Mouse (Mus musculus) fibroblast of lung, adult 2 months (primary cell): ENCODE data around the gene Deaf1.

Source experiments
- DNase-seq: peaks from one replicate; pipeline ENCODE4 v3.0.0-alpha.2; 2011; ENCODE audit warnings: low read depth

Gene Deaf1

DNA sequence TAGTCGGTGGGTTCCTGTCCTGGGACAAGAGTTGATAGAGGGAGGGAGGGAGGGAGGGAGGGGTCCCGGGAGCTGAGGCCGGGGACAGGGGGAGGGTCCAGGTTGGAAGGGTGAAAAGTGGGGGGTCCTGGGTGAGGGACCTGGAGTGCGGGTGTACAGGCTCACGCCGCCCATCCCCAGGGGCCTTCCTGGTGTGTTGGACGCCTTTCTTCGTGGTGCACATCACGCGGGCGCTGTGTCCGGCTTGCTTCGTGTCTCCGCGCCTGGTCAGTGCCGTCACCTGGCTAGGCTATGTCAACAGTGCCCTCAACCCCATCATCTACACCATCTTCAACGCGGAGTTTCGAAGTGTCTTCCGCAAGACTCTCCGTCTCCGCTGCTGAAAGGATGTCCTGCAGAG is 33.0 kb downstream of the Deaf1 start:
- no peak for DNase-seq

DNA sequence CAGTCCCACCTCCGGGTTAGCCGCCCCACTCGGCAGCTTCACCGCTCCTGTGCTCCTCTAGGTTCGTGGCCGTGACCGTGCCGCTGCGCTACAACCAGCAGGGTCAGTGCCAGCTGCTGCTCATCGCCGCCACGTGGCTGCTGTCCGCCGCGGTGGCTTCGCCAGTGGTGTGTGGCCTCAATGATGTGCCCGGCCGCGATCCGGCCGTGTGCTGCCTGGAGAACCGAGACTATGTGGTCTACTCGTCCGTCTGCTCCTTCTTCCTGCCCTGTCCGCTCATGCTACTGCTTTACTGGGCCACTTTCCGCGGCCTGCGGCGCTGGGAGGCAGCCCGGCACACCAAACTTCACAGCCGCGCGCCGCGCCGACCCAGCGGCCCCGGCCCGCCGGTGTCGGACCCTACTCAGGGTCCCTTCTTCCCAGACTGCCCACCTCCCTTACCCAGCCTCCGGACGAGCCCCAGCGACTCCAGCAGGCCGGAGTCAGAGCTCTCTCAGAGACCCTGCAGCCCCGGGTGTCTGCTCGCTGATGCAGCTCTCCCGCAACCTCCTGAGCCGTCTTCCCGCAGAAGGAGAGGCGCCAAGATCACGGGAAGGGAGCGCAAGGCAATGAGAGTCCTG is 33.5 kb downstream of the Deaf1 start:
- DNase-seq, result no peak

- no peak for DNase-seq
These were observed 34.7 kb downstream of the Deaf1 start for GRCm38 (mm10) chr7:141292583-141293388.

DNA sequence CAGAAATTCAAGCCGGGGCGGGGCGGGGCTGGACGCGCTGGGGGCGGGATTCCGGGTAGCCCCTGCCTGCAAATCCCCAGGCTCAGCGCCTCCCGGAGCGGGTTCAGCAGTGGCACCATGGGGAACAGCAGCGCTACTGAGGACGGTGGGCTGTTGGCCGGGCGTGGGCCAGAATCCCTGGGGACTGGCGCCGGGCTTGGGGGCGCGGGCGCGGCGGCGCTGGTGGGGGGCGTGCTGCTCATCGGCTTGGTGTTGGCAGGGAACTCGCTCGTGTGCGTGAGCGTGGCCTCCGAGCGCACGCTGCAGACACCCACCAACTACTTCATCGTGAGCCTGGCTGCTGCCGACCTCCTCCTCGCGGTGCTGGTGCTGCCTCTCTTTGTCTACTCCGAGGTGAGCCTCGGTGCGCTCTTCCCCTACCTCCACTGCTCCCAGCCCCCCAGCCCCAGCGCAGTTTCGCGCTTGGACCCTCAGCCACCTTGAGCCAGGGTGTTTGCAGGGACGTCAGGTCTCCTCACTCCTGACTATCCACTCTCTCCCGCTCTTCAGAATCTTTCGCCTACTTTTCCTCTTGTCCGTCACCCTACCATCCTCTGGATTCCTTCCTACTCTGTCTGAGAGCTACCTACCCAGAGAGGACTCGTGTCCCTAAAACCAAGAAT is 35.4 kb downstream of the Deaf1 start, which contains the start of gene Drd4:
TSS of gene Drd4 (plus strand) at position 86 of the 662 bp plus-strand sequence.
- no peak for DNase-seq

- no peak for DNase-seq
These were observed 39.4 kb downstream of the Deaf1 start for GRCm38 (mm10) chr7:141288042-141288441.

GRCm38 (mm10) chr7:141282756-141283155 is 44.7 kb downstream of the Deaf1 start:
- no peak for DNase-seq

- no peak for DNase-seq
These were observed 46.0 kb downstream of the Deaf1 start for GRCm38 (mm10) chr7:141281442-141281841.

DNA sequence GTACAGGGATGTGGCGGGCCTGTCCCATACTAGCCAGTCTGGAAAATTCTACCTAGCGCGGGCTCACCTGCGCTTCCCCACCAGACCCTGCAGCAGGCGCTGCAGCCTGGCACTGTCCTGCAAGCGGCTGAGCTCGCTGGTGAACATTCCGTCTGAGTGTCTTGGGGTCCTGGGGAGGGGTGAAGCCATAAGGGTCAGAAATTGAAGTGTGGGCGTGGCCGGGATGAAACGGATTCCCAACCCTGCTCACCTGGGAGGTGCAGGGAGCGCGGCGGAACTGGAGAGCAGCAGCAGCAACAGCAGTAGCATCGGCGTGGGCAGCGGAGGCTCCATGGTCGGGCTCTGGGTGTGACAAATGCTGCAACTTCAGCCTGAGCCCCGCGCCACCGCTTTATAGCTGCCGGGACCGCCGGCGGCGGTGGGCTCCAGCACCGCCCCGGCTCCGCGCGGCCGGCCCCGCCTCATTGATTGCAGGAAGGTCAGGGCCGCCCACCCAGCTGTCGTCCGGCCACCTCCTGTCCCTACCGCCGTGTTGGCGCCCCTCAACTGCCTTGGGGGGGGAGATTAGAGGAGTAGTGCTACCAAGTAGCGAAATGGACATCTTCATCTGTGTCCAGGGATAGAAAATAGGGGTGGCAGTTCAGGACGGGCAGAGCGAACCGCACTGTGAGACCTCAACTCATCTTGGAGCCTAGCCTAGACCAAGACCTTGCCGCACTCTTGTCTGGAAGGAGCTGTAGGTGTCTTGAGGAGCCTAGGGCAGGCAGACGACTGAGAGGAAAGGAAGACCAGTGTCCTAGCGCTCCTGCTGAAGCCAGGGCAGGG is 48.5 kb downstream of the Deaf1 start, which contains the start of gene Sct:
TSS of gene Sct (minus strand) at position 368 of the 825 bp plus-strand sequence.
- DNase-seq, result no peak

DNA sequence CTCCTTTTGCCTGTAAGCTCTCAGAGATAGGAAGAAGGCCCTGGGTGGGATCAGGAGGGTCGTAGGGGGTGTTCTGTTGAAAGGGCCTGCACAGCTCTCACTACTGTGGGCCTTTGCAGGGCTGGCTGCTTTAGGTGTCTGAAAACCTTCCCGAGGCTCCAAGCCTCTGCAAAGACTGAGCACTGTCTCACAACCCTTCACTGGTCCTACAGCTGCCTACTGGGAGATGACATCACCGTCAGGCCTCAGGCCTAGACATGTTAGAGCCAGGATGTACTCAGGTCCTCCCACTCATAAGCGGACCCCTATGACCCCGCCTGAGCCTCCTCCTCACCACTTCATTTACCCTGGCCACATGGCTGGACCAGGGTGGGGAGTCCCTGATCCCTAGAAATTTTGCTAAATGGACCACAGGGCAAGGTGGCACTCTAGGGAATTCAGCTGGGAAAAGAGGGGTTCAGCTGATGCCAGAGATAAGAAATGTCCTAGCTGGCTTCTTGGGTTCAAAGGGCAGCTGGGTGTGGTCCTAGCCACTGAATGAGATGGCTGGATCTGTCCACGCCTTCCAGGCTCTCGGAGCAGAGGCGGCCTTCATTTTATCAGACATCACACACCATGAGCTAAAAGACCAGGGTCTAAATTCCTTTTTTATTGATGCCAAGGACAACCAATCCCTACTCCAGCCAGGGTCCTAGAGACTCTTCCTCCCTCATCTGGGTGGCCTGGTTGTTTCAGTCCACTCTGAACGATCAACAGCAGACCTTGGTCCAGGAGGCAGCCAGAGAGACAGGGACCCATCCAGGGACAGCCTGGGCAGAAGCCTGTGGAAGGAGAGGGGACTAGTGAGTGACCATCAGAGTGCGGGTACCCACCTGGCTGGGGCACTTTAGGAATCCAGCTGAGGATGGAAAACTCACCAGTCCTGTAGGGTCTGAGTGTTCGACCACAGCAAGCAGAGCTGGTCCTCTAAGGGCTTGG is 49.5 kb downstream of the Deaf1 start:
- DNase-seq, result no peak

GRCm38 (mm10) chr7:141276546-141276945 is 50.9 kb downstream of the Deaf1 start, which contains the start of gene Cdhr5:
Gene Cdhr5 (minus strand): TSS chr7:141276786.
- DNase-seq, result no peak

DNA sequence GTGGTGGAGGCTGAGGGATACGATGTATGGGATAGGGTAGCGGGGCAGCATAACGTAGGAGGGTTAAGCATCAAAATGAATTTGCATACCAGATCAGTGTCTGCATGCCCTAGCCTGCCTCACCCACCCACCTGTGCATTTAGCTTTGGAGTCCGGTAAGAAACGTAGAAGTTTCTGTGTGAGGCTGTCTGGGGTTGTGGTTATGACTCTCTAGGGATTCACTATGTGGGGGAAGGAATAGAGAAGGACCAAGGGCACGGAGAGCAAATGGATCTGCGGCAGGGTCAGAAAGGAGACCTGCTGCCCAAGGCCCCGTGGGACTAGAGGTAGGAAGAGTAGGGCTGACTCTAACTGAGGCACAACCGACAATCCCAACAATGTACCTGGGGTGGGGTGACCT is 52.1 kb downstream of the Deaf1 start:
- DNase-seq, result no peak

- no peak for DNase-seq
These were observed 56.9 kb downstream of the Deaf1 start for GRCm38 (mm10) chr7:141270631-141271030.

DNA sequence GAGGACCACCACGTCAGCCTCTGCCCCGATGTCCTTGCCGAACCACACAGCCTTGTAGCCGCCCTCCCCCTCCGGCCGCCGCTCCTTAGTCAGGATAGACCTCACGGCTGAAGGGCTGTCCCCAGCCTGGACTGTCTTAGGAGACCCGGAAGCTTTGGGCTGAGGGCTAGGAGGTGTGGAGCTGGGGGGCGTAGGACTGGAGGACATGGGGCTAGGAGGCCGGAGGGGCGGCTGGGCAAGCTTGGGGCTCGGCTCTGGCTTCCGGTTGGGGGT is 58.3 kb downstream of the Deaf1 start:
- DNase-seq, result no peak

- no peak for DNase-seq
These were observed 58.8 kb downstream of the Deaf1 start for GRCm38 (mm10) chr7:141268466-141269272.

DNA sequence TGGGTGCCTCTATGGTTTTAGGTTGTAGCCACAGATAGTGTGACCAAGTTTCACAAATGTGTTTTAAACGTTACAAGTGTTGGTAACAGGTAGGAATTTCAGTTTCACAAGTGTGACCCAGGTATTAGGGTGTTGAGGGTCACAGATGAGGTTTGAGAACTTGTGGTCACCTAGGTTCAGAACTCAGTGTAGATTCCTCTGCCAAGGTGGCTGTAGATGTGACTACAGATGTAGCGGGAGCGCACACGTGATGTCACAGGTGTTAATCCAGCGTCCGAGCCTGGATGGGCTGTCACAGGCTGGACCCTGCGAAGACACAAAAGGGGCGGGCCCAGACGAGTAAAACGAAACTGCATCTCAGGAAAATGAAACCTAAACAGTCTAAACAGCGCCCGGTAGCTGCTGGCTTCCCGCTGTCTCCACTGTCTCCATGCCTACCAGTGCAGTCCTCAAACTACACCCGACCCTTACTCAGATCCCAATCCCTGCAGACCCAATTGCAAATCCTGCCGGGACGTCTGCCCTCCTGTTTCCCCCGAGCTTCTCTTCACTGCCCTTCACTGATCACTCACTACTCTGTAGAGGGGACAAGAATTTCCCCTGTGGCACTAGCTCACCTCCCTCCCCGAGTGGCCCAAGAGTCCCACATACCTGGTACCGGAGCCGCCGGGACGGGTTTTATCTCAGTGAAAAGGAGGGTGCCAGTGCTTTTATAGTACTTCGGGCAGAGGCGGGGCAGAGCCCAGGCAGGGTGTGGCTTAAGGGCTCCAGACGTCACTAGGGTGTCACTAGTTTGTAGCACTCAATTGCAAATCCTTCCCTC is 61.5 kb downstream of the Deaf1 start, which contains the start of gene Irf7:
TSS of gene Irf7 (minus strand) at position 743 of the 823 bp plus-strand sequence.
- DNase-seq, result peak; percentile 24

- DNase-seq, result no peak
These were observed 62.1 kb downstream of the Deaf1 start for GRCm38 (mm10) chr7:141265411-141265738.

DNA sequence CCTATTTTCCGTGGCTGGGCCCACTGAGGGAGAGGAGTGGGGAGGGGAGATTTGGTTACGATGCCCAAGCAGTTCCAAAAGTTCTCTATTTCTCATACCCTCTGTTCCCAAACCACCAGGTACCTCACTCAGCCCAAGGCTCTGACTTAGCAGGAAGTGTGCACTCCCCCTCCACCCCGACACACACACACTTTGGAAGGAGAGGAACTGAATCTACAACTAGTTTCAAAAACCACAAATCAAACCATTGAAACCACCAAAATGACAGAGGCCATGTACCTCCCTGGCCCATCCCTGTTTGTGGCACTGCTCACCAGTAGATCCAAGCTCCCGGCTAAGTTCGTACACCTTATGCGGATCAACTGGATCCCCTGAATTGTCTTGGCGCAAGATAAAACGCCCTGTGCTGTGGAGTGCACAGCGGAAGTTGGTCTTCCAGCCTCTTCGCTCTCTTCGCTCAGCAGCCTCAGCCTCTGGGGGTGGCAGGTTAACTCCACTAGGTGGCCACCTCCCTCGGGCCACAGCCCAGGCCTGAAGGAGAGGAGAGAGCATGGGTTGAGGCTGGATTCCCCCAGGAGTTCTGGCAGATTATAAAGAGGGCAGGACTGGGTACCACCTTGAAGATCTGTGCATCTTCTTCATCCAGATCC is 62.6 kb downstream of the Deaf1 start:
- no peak for DNase-seq

DNA sequence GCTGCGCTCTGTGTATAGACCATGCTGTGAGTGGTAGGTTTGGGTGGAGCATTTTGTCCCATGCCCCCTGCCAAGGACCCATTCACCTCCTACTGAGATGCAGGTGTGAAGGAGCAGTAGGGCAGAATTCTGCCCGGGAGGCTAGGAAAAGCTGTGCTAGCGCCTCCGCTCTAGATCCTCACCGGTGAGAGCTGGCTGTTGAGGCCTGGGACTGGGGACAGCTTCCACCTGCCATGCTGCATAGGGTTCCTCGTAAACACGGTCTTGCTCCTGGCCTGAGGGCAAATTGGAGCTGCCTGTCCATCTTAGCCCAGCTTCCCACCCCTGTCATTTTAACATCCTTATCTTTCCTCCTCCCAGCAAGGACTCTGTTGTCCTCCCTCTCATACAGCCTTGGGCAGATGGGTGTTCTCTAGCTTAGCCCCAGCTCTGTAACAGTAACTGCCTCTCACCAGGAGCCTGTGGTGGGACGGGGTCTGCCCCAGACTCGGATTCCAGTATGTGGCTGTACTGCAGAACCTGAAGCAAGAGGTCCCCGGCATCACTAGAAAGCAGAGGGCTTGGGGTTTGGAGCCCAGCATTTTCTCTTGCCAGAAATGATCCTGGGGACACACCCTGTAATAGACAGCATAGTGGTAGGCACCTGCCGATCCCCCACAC is 63.3 kb downstream of the Deaf1 start:
- DNase-seq, result no peak
